Mouse (Mus musculus): ENCODE data around the gene Otud3. TPM values are rescaled to one million over a fixed set of nuclear protein-coding genes. Genes with fewer than 3 reads are reported as not detected.
"Not testable (repeated sequence)": the region's sequence is repeated elsewhere in the genome, so short reads cannot be mapped to it uniquely, and the experiment has no call there.

The Otud3 gene
- polyA plus RNA-seq, 3 experiments from 2014 or later, result 0.29 to 0.54 TPM; not detected in 1

DNA sequence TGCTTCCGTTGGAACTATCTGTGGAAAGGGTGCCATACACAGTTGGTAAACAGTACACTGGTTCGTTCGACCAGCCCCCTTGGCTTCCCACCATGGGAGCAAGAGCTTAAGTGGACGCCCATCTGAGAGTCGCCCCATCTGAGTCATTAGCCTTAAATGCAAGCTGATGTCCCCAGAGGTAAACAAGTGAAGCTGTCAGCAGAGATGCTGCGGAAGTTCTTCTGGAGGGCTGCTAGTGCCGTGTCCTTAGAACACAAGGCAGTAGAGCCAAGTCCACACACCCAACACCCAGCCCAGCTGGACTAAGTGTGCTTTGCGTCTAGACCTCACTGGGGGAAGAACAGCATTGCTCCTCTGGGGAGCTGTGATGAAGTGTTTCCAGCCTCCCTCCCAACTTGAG lies 24.1 kb downstream of the Otud3 start:
- no peak for ATAC-seq

DNA sequence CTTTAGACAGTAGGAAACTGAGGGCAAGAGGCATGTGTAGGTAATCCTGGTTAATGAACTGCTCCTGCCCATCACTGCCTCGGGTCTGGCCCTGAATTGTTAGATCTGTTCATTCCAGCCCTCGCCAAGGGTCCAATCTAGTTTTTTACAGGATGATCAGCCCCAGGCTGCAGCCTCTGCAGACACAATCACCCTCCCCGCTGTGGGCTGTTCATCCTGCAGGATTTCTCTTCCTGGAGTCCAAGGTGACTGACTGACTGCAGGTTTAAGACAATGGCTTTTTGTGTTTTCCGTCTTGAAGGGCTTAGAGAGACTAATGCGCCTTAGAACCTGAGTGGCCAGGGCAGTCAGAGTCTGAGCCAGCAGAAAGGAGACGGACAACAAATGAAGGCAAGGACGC lies 24.6 kb downstream of the Otud3 start:
- no peak for ATAC-seq

DNA sequence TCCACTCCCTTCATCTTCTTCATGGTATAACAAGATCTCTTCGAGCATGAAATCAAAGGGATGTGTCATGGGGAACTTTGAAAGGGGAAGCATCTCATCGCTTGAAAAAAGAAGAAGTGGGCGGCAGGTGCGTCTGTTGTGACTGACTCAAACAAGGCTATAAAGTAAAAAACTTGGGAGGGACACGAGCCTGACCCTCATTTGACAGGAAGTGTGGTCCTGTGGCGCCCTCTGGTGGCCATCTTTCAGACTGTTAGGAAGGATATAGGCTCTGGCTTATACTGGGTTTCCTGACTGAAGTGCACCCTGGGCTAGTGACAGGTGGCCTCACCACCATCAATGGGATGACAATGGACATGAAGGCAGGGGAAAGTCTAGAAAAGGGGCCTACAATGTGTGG lies 29.5 kb downstream of the Otud3 start:
- no peak for ATAC-seq

DNA sequence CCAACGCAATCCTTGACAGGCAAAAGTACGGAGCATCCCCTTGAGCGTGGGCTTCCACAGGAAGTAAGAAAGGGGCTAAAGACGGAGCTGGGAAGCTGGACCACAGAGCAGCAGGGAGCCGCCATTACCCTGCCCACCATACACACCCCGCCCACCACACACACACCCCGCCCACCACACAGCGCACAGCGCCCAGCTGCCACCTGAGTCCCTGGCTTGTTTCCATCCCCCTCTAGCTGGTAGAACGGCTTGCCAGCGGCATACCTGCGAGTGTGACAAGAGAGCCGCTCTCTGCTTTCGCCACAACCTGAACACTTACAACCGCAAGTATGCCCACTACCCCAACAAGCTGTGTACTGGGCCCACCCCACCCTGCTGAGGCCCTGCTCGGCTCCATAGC lies 31.6 kb downstream of the Otud3 start:
- ATAC-seq, result no peak

DNA sequence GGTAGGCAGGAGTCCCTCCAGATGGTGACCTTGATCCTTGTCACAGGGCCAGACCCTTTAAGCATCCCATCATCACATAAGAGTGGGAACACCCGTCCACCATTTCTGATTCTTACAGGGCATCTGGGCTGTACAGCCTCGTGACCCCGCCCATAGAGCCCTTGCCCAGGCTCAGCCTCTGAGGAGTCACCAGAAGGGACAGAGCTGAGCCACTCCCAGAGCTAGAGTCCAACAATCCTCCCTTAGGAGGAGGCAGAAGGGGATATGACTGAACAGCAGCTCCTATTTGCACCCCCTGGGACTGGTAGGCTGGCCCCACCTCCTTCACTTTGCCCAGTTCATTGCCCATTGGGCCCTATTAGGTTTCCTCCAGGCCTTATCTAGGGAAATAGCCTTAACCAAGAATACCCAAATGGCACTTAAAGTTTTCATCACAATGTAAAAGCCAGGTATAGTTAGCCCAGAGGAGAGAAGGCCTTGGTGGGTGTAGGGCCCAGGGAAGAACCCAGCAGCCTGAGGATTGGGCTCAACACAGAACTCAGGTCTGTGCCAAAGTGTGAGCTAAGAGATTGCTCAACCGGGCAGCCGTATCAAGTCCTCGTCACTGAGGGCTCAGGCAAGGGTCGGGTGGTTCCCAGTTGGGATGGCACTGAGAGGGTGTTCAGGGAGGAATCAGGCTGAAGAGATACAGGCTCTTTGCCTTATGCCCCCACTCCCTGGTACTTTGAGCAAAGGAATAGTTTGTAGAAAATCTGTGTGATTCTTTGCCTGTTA lies 32.7 kb downstream of the Otud3 start:
- no peak for ATAC-seq

DNA sequence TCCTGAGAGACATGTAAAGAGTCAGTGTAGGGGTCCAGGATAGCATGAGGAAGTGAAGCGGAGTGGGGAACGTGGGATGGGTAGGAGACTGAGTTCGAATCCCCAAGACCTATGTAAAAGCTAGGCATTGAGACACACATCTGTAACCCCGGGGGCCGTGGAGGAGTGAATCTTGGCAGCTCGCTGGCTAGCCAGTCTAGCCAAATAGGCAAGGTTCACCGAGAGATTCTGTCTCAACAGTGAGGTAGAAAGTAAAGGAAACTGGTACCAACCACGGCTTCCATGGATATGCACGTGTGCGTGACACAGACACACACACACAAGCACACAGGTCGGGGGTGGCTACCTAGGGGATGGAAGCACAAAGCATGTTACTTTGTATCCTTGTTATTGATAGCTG lies 33.9 kb downstream of the Otud3 start:
- ATAC-seq, result no peak

DNA sequence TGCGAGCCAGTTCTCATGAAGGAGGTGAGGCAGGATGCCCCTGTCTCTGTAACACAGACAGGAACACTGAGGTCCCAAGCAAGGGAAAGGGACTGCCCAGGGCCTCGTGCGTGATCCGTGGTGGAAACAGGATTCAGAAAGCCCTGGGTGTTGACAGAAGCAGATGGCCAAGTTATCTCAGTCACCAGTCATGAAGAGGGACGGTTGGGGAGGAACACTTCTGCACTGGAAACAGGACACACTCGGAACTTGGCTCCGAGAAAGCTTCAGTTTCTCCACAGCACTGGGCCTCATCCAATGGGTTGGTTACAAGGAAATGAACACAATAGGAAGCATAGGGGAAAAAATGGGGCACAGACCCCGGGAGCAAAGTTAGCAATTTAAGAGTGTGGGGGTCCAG lies 35.0 kb downstream of the Otud3 start:
- ATAC-seq, result no peak

DNA sequence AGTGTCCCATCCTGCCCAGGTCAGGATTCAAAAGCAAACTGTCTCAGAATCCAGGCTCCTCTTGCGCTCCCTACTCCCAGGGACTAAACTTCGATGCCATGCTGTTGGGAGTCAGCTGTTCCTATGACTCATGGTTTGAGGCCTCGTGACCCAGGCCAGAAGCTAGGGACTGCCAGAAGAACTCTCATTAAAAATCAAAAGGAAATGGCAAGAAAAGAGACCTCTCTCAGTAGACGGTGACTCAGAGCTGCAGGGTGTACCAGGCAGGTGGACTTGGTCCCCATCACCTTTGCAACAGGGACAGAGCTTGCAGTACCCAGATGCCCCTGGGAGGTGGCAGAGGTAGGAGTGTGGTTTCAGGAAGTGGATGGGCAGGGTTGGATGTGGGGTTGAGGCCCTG lies 36.0 kb downstream of the Otud3 start, which contains the start of gene Pla2g2e:
TSS of gene Pla2g2e (plus strand) at position 212 of the 400 bp plus-strand sequence.
- ATAC-seq, result no peak

DNA sequence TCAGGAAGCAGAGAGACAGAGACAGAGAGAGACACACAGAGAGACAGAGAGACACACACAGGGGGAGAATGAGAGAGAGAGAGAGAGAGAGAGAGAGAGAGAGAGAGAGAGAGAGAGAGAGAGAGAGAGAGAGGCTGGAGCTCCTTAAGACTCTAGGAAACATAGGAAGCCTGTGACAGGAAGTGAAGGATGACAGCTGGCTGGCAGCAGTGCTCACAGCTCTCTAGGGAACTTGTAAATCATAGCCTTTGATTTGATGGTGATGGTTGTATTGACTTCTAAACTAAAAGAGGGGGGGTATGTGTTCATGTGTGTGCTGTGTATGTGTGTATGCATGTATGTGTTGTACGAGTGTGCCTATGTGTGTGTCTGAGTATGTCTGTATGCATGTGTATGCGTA lies 37.8 kb downstream of the Otud3 start:
- ATAC-seq, result no peak

DNA sequence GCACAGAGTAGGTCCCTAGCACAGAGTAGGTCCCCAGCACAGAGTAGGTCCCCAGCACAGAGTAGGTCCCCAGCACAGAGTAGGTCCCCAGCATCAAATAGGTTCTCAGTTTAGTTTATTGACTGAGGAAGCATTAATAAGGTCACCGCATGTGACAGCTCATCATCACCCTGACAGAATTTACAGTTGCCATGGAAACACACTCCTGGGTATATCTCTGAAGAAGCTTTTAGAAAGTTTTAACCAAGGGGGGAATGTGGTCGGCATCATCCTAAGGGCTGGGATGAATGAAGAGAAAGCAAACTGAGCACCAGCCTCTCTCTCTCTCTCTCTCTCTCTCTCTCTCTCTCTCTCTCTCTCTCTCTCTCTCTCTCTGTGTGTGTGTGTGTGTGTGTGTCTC lies 38.5 kb downstream of the Otud3 start:
- ATAC-seq, result not testable (repeated sequence)

DNA sequence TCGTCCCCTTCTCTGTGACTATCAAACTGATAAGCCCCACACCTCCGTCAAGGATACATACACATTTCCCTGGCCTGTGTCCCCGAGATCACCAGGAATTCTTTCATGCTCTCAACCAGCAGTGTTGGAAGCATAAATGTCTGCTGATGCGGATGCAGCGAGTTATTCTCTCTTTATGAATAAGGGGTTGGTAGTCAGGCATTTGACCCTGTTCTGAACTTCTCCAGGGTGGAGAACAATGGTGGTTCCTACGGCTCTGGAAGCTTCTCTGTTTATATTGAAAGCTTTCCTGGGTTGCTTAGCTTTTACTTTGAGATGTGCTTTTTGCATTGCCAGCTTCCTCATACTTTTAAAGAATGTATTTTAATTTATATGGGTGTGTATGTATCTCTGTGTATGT lies 39.9 kb downstream of the Otud3 start, which contains the start of gene Gm13030:
TSS of gene Gm13030 (minus strand) at position 101 of the 400 bp plus-strand sequence.
- ATAC-seq, result no peak

DNA sequence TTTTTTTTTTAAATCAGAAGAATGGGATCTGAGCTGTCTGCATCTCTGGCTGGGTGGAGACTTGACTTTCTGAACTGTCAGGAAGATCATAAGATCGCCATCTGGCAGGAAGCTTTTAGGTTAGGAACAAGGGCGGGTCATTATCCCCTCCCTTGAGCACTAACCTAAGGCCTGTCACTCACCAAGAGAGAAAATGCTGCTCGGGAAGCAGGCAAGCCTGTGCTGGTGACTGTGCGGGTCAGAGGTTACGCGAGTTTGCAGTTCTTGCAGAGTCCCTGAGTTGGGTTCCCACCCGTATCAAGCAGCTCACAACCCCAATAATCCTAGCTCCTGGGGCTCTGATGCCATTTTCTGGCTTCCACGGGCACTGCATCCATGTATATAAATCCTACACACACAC lies 45.1 kb downstream of the Otud3 start:
- ATAC-seq, result no peak

DNA sequence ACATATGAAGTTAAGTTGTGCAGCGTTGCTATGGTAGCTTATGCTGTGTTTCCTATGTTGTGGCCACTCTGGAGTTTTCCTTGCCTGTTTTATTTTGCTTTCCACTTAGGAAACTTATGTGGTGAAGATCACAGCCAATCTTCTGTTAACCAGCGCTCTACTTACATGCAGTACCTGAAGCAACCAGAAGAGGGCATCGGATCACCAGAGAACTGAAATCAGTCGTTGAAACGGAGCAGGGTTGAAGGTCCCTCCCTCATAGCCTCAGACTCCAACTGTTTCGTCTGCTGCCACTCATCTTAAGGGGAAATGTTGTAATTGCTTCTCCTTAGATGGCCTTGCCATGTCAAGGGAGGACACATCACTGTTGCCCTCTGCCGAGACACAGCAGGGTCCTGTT lies 47.3 kb downstream of the Otud3 start:
- no peak for ATAC-seq

DNA sequence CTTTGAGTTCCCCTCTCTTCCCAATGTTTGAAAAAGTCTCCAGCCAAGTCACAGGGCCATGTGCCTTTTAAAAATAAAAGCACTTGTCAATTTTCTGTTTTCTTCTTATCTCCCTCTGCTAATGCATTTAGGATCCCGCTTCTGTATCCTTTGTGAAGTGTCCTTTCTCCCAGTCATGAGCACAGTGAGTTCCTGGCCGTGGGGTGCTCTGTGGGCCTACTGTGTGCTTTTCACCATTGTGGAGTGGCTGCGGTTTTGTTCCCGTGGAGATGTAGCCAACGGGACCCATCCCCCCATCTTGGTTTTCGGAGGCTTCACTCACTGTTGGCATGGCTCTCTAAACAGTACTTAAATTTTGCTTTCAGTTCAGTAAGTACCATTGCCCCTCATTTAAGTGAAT lies 47.8 kb downstream of the Otud3 start:
- ATAC-seq, result no peak

DNA sequence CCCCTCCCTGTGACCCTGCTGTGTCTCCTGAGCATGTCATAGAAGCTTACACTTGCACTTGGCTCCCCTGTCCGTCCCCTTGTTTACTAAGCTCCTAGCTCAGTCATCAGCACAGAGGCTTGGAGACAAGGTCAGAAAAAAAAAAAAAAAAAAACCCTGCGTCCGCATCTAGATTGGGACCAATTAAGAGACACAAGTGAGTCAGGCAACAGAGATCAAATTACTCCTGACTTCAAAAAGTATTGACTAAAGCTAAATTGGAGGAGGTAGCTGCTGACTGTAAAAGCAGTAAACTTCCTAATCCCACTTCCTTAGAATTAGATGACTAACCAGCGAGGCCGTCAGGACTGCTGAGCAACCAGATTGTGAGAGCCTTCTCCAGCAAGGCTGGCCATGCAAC lies 48.7 kb downstream of the Otud3 start:
- no peak for ATAC-seq

DNA sequence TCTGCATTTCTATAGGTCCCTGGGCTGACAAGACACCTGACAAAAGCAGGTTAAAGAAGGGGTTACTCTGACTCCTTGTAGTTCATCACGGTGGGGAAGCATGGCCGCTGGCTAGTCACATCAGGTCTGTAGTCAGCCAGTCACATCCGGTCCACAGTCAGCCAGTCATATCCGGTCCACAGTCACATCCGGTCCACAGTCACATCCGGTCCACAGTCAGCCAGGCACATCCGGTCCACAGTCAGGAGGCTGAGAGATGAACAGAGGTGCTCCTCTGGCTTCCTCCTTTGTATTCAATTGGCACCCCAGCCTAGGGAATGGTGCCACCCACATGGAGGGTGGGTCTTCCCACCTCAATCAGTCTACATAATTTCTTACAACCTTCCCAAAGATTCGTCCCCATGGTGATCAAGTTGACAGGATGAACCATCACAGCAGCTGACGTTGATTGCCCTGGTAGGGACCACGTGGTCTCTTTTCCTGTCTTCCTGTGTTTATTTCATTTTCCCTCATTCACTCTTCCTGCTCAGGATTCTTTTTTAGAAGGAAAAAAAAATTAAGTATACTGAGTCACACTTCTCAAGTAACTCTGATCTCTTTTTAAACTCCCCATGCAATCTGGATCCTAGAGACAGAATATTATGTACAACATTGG lies 50.3 kb downstream of the Otud3 start, which contains the start of gene Pla2g5:
TSS of gene Pla2g5 (minus strand) at position 139 of the 655 bp plus-strand sequence.
- ATAC-seq, result no peak

DNA sequence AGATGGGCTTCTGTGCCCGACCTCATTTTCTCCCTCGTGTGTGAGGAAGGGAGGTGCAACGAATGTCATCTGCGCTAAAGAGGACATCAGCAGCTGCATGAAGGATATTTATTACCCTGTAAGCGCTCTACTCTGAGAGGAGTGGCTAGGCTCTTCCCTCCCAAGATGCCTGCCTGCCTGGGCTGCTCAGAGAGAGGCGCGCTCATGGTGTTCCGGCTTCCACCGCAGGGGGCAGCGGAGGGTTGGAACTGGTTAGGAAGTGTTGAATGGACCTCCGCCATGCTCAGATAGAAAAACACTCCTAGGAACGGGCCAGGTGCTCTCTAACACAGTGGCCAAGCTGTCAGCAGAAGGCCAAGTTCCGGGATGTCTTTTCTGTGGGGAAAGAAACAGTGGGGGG lies 54.0 kb downstream of the Otud3 start:
- no peak for ATAC-seq

DNA sequence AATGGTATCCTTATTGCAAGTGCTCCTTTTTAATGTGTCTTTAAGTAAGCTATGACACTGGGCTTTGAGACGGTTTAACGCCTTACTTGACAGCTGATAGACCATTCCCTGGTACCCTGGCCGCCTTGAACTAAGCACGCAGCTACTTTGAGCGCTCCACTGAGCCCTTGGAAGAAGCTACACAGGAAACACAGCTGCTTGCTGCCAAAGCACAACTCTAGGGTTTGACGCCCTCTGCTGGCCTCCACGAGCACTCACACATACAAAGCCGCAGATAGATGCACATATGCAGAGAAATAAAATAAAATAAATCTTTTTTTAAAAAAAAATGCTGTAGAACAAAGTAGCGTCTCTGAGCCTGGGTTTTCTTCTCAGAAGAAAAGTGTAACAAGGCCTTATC lies 54.5 kb downstream of the Otud3 start:
- no peak for ATAC-seq

DNA sequence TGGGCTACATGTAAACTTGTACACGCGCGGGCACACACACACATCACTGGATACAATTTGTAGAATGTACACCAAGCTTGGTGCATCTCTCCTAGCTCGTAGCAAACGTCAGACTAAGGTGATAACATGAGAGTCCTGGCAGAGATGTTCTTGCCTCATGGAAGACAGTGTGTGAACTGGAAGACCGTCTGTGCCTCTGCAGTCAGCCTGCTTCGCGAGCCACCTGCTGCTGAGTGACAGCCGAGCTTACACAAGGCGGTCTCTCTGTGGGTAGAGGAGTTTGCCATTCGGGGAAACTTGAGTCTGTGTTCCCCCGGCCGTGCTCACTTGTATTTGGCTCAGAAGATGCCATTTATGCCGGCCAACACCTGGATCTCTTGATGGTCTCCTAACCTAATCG lies 55.3 kb downstream of the Otud3 start:
- no peak for ATAC-seq

DNA sequence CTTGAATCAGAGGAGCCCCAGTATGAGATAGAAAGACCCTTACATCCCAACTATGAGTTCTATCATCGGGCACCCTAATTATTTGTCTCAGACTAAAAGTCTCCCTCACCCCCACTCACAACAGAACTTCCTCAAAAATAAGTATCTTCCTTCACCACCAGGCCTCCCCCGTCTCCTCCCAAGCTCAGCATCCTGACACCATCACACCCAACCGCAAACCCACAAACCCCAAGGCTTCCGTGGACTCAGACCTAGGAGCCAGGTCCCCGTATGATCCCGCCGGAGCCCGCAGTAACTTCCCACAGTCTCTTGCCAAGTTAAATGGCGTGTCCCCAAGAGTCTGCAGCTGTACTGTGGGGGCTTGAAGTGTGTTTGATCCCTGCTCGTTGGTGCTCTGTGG lies 56.2 kb downstream of the Otud3 start:
- ATAC-seq, result no peak

DNA sequence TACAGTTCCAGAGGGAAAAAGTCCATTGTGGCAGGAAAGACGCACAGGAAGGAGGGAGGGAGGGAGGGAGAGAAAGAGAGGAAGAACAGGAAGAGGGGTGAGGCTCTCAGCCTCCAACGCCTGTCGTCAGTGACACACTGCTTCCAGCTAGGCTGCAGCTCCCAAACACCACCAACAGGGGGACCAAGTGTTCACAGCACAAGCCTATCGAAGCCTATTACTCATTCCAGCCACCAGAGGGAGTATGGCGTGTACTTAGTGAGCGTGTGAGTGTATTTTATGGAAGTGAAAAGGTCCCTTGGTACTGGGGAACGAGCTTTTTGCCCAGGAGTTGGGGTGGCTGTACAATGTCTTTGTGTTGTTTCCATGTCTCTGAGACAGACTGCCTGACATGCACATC lies 57.3 kb downstream of the Otud3 start:
- no peak for ATAC-seq

DNA sequence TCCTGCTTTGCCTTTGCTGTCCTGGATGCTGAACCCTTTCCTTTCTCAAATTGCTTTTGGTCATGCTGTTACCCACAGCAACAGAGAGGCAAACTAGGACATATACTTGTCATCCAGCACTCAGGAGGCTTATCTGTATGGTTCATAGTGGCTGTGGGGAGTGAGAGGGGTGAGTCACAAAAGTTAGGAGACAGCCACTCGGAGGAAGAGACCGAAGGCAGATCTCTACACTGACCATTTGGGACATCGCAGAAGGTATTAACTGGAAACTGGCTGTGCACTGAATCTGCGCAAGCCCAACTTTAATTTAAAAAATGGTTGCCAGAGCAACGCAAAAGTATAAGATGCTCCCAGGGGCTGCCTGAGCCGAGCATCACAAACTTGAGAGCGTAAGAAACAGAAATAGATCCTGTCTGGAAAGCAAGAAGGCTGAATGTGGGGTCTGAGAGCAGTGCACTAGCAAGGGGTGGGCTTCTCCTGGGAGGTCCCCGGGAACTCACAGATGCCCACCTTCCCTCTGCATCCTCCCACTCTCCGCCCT lies 58.6 kb downstream of the Otud3 start:
- ATAC-seq, result no peak

DNA sequence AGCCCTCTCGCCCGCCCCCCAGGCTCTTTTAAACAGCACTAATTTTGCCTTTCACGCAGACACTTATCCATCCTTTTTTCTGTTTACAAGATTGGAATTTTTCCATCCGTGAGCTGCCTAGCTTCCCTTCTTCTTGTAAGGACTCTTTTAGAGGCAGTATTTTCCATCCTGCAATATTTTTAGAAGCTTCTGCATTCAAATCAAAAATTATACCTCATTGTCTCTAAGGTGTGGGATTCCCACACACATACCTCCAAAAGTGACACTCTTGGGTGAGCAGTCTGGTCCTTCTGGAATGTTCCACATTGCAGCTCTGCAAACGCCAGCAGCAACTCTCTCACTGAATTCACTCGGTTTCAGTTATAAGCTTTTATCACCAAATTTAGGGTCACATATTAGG lies 60.8 kb downstream of the Otud3 start:
- ATAC-seq, result no peak

DNA sequence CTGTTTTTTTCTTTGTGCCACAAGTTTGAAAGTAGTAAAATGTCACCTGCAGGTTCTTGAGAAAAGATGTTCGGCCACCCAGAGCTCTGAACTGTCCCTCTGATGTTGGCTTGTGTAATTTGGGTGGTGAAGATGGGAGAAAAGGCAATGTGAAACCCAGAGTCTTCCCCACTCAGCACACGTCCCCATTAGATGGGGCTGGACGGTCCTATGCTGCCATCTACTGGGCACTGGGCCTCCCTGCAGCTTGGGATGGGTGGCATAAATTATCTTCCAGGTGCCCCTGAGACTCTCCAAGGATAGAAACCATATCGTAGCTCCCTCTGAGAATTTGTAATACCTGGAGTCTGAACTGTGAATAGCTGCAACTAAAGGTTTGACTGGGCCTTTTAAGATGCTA lies 62.3 kb downstream of the Otud3 start:
- no peak for ATAC-seq
